Mouse (Mus musculus): ENCODE measurements at regions not wholly inside any gene's neighbourhood (a gene's known extent, or its start where the extent isn't known, plus 50 kb on each side); places are given as distances from the start of the nearest gene placed in this dataset.

DNA sequence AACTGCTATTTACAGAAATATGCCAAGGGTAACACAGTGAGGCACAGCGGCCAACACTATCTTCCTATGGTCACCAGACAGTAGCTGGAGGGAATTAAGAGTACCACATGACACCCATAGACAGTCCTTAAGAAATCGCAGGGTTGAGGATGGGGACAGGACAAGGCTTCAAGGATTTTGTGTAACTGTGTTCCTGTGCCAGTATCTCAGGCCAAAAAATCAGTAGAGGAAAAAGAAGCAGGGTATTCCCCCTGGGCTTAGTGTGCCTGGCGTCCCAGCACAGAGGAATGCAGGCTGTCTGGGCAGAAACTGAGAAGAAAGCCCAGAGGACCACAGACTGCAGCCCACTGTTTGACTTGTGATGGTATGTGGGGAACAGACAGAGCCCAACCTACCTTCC is 147.3 kb downstream of the Ptger3 start:
- no peak for DNase-seq
- intact Hi-C loops (cut with DNase I), result no loop called here

GRCm38 (mm10) chr3:157710790-157711381 is 144.2 kb downstream of the Ptger3 start:
- no peak for DNase-seq
- intact Hi-C loops (cut with DNase I), result no loop called here

DNA sequence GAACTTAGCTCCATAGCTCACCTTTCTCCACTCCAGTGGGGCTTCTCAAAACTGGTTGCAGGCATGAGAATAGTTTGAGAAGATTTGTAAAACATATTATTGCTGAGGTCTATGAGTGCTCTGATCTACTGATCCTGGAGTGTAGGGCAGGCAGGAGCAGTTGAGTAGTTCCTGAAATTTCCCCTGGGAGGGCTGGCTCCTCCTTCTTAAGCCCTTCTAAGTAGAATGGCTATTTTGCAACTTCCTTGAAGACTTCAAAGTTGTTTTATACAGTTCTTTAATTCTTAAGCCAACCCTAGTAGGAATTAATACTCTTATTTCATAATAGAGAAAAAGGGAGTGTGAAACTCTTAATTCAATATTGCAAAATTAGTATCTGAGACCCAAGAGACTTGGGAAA is 133.3 kb downstream of the Ptger3 start:
- DNase-seq, result peak in 1 of 2 experiments; percentile 6
- intact Hi-C loops (cut with DNase I), result no loop called here

DNA sequence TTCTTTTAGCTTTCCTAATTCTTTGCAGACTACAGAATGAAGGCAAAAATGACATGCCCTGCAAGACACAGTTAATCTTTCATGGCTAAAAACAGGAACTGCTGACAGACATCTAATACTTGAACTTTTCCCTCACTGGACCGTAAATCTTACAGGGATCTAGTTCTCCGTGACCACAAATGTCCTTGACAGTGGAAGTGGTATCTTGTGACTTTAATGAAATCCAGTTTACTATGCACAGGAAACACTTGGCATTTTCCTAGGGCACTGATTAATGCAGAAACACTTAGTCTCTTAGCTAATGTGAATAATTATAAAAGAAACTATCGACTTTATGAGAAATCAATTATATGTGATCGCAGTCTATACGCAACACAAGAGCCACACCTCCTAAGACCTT is 131.8 kb downstream of the Ptger3 start:
- intact Hi-C loops (cut with DNase I), result no loop called here
- no peak for DNase-seq

DNA sequence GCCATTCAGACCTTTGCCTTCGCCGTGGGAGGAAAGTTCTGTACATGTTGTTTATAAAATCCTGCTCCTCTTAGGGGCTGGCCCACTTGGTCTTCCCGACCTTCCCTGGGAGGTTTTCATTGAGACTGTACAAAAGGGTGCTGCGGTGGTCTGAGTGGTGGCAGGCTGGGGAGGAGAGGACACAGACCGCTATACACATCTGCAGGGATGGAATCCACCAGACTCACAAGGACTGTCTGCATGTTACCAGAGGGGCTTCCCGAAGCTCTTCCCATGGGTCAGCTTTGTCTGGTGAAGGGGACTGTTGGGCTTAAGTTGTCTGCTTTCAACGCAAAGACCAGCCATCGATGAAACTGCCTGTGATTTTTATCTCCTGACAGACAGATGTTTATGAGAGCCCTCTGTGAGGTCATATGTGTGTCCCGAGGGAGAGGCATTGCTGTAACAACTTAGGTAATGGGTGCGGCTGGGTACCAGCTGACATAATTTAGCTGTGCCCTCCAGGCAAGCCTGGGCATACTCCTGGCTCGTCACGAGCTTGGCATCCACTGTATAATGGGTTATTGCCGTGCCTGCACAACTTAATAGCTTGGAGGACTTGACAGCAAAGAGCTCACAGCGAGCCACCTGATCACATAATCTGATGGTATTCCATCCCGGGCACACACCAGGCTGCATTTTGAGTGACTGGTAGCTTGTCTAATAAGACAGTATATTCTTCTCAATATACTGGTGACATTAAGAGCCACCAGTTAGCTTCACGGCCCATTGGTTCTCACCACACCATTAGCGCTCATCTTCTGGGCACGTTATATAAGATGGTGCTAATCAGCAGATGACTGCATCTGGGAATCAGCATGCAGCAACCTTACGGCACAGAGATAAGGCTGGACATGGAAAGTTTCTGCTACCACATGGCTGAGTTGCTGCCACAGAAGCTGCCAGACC is 128.7 kb downstream of the Ptger3 start:
- no peak for DNase-seq
- intact Hi-C loops (cut with DNase I), result no loop called here
